ENCODE assay signal across 19 mouse cellular contexts in the genomic region with DNA sequence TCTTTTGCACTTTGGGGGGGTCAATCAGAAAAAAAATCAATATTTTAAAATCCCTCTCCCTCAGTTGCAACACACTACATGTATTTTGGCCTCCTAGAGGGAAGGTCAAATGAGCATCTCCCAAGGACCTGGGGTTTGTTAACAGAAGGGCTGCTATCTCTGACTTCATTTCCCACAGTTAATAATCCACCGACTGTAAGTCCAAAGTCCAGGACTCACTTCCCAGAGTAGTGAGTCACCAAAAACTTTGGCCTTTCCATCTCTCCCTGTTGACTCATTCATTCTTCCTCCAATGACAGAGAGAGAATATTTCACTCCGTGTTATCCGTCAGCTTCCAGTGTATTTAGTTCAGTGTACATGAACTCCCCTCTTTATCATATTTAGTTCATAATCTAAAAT. TPM values are rescaled to one million over a fixed set of nuclear protein-coding genes. Genes with fewer than 3 reads are reported as not detected.
DNase-seq lines count a peak whose midpoint lies in the region; ATAC-seq lines count a peak whose summit lies in the region.
"Had no signal": no experiment of that assay in that cellular context is flagged by ENCODE, and none has a peak within 500 bp of the region (broad histone marks: within the 10 kb centered on the region; RNA-seq: fewer than 3 reads in every experiment).

No protein-coding gene starts in this region.

- H3K4me3 ChIP-seq in liver, embryonic 13.5 days (replicated peaks): no peak overlapping the region
- H3K4me3 ChIP-seq: forebrain, embryonic 15.5 days had no signal

- DNase-seq in kidney, adult 9 months: peak; percentile 88
- no peak for DNase-seq in kidney, postnatal 4 days
- peak; percentile 58 for DNase-seq in fibroblast of lung, adult 2 months (ENCODE audit: low read depth)
- DNase-seq in liver, embryonic 13.5 days: no peak
- peak; percentile 30 for DNase-seq in yolk sac, embryonic 10.5 days (ENCODE audit: low spot score)
- DNase-seq in heart, adult 11 months: no peak
- no peak for DNase-seq in layer of hippocampus, adult 8-10 months (ENCODE audit: low spot score in 2 of 2)
- DNase-seq: cerebellum, adult 9-11 months; lung, adult 2 months; right cerebral cortex, postnatal 14 days; thymus, adult 2 months had no signal

- H3K27me3 ChIP-seq in liver, embryonic 13.5 days: no peaks in the 10 kb centered on the region

- H3K9me3 ChIP-seq in liver, embryonic 13.5 days (replicated peaks): no peaks in the 10 kb centered on the region
- H3K9me3 ChIP-seq: forebrain, embryonic 15.5 days had no signal

- H3K27ac ChIP-seq in liver, embryonic 13.5 days: no peak overlapping the region
- H3K27ac ChIP-seq: forebrain, embryonic 15.5 days had no signal

- H3K4me2 ChIP-seq in liver, embryonic 13.5 days: no peak overlapping the region
- H3K4me2 ChIP-seq: forebrain, embryonic 15.5 days had no signal

- 62% methylated on average over 3 of the region's 3 CpGs for WGBS in liver, embryonic 13.5 days (ENCODE audit: insufficient replicate concordance)

- H3K9ac ChIP-seq in liver, embryonic 13.5 days: no peak overlapping the region
- H3K9ac ChIP-seq: forebrain, embryonic 15.5 days had no signal

- peaks cover 13% of the 10 kb centered on the region for H3K4me1 ChIP-seq in liver, embryonic 13.5 days (replicated peaks)

- H3K36me3 ChIP-seq in liver, embryonic 13.5 days: no peaks in the 10 kb centered on the region
- H3K36me3 ChIP-seq: forebrain, embryonic 15.5 days had no signal

- peak; percentile 41; the same call in 1 of the 2 replicates for ATAC-seq in liver, embryonic 13.5 days (ENCODE audit: low read depth)
- ATAC-seq: forebrain, embryonic 15.5 days; midbrain, embryonic 16.5 days had no signal

RNA-seq across cellular contexts. Expression of a gene that starts 16.7 kb away (rescaled TPM):
- not detected in 2 replicates for polyA plus RNA-seq in liver, embryonic 13.5 days (2015; fragmentation: Nextera tagmentation; extraction: Ambion mirVana)
- total RNA-seq in layer of hippocampus, adult 8-10 months (2022): not detected
- total RNA-seq: hematopoietic stem cell, adult 5-6 weeks; layer of hippocampus, postnatal 10 days; left cerebral cortex, postnatal 25 days; megakaryocyte progenitor cell, adult 5-6 weeks had no signal
- polyA plus RNA-seq: forebrain, embryonic 15.5 days; heart, embryonic 14.5 days; lung, adult 2 months; midbrain, embryonic 16.5 days; neural tube, embryonic 11.5 days had no signal

RNA-seq across cellular contexts. Expression of a gene that starts 23.5 kb away (rescaled TPM):
- 5.6 and 6.0 TPM in 2 replicates for polyA plus RNA-seq in liver, embryonic 13.5 days (2015; fragmentation: Nextera tagmentation; extraction: Ambion mirVana)
- 1 to 10 TPM in 3 of 4 experiments, under 1 TPM in 1; 0.52 to 2.0 (median 1.2) TPM for total RNA-seq in layer of hippocampus, adult 8-10 months (2022)

RNA-seq across cellular contexts. Expression of a gene that starts 47.3 kb away (rescaled TPM):
- 21.9 and 25.7 TPM in 2 replicates for polyA plus RNA-seq in liver, embryonic 13.5 days (2015; fragmentation: Nextera tagmentation; extraction: Ambion mirVana)
- total RNA-seq in layer of hippocampus, adult 8-10 months (2022): 10 to 100 TPM; 13.6 to 22.2 (median 15.2) TPM

RNA-seq across cellular contexts. Expression of a gene that starts 55.9 kb away (rescaled TPM):
- 7.5 and 9.1 TPM in 2 replicates for polyA plus RNA-seq in liver, embryonic 13.5 days (2015; fragmentation: Nextera tagmentation; extraction: Ambion mirVana)
- 100 to 1,000 TPM; 139 to 153 (median 147) TPM for total RNA-seq in layer of hippocampus, adult 8-10 months (2022)

Comparison
In these comparisons a context has a peak if more than half of its experiments do, and no peak if none do; other contexts are left out.
1. DNase-seq: peak in kidney, adult 9 months (single experiment), fibroblast of lung, adult 2 months (single experiment) and yolk sac, embryonic 10.5 days (single experiment); none in kidney, postnatal 4 days (0 of 2), liver, embryonic 13.5 days (single experiment), heart, adult 11 months (single experiment) and layer of hippocampus, adult 8-10 months (0 of 2).